Mouse (Mus musculus): ENCODE results near the gene Wnk4. TPM values are rescaled to one million over a fixed set of nuclear protein-coding genes. Genes with fewer than 3 reads are reported as not detected.
"Not testable (repeated sequence)": the region's sequence is repeated elsewhere in the genome, so short reads cannot be mapped to it uniquely, and the experiment has no call there.

The Wnk4 gene
- polyA plus RNA-seq, 1 experiment from 2014 or later, result 5.4 TPM

GRCm38 (mm10) chr11:101315665-101316500, 55.5 kb downstream of the Wnk4 start, which contains the start of gene Psme3:
TSS of gene Psme3 (plus strand) at chr11:101316213.
- WGBS, result under 1% methylated on average over 62 of the region's 62 CpGs
- peak; percentile 96 for DNase-seq (ENCODE audit: low spot score)
- Histone ChIP-seq H3K27me3 (ENCODE audit: low read depth, poor library complexity, severe bottlenecking) (no peaks in the 10 kb centered on the region), H3K27ac (replicated peaks) (peak within 1 kb of the TSS; percentile 90), H3K36me3 (peaks cover 34% of the 10 kb centered on the region), H3K9me3 (replicated peaks) (no peaks in the 10 kb centered on the region), H3K4me3 (peak within 1 kb of the TSS; percentile 99), H3K4me1 (peaks cover 21% of the 10 kb centered on the region)

GRCm38 (mm10) chr11:101316501-101316917, 56.1 kb downstream of the Wnk4 start:
- no peaks in the 10 kb centered on the region for H3K27me3 ChIP-seq (ENCODE audit: low read depth, poor library complexity, severe bottlenecking)
- WGBS, result under 1% methylated on average over 17 of the region's 17 CpGs
- peak overlapping the region; percentile 99 for H3K4me3 ChIP-seq
- DNase-seq (ENCODE audit: low spot score), result no peak
- H3K4me1 ChIP-seq, result peaks cover 21% of the 10 kb centered on the region
- H3K36me3 ChIP-seq, result peaks cover 40% of the 10 kb centered on the region
- H3K27ac ChIP-seq (replicated peaks), result peak overlapping the region; percentile 90
- H3K9me3 ChIP-seq (replicated peaks), result no peaks in the 10 kb centered on the region

- peak; percentile 68 for DNase-seq (ENCODE audit: low spot score)
- Histone ChIP-seq H3K27me3 (ENCODE audit: low read depth, poor library complexity, severe bottlenecking) (no peaks in the 10 kb centered on the region), H3K4me3 (no peak overlapping the region), H3K27ac (replicated peaks) (no peak overlapping the region), H3K36me3 (peaks cover 81% of the 10 kb centered on the region), H3K9me3 (replicated peaks) (no peaks in the 10 kb centered on the region), H3K4me1 (no peaks in the 10 kb centered on the region)
- WGBS, result 18% methylated on average over 4 of the region's 4 CpGs
Measured at GRCm38 (mm10) chr11:101323609-101324008, 63.2 kb downstream of the Wnk4 start.

GRCm38 (mm10) chr11:101324763-101325162, 64.4 kb downstream of the Wnk4 start, which contains the start of gene Aoc2:
TSS of gene Aoc2 (plus strand) at chr11:101325063.
- no peaks in the 10 kb centered on the region for H3K27me3 ChIP-seq (ENCODE audit: low read depth, poor library complexity, severe bottlenecking)
- no peak within 1 kb of the TSS for H3K4me3 ChIP-seq
- peaks cover 70% of the 10 kb centered on the region for H3K36me3 ChIP-seq
- WGBS, result 94% methylated on average over 5 of the region's 5 CpGs
- no peaks in the 10 kb centered on the region for H3K4me1 ChIP-seq
- no peak within 1 kb of the TSS for H3K27ac ChIP-seq (replicated peaks)
- no peak for DNase-seq (ENCODE audit: low spot score)
- H3K9me3 ChIP-seq (replicated peaks), result no peaks in the 10 kb centered on the region

- not testable (repeated sequence) for H3K4me1 ChIP-seq
- WGBS, result 97% methylated on average over 11 of the region's 11 CpGs
Measured at GRCm38 (mm10) chr11:101325201-101325600, 64.8 kb downstream of the Wnk4 start.

GRCm38 (mm10) chr11:101326147-101326546, 65.8 kb downstream of the Wnk4 start:
- WGBS, result 88% methylated on average over 11 of the region's 11 CpGs
- H3K9me3 ChIP-seq (replicated peaks), result no peaks in the 10 kb centered on the region
- H3K36me3 ChIP-seq, result peaks cover 56% of the 10 kb centered on the region

More at GRCm38 (mm10) chr11:101325201-101325600, 64.8 kb downstream of the Wnk4 start:
- H3K9me3 ChIP-seq (replicated peaks); H3K27ac ChIP-seq (replicated peaks); H3K27me3 ChIP-seq (ENCODE audit: low read depth, poor library complexity, severe bottlenecking); DNase-seq (ENCODE audit: low spot score); H3K4me3 ChIP-seq: not testable (repeated sequence)
- H3K36me3 ChIP-seq, result peaks cover 65% of the 10 kb centered on the region

More at GRCm38 (mm10) chr11:101326147-101326546, 65.8 kb downstream of the Wnk4 start:
- Histone ChIP-seq H3K27me3 (ENCODE audit: low read depth, poor library complexity, severe bottlenecking) (no peaks in the 10 kb centered on the region), H3K4me3 (no peak overlapping the region), H3K4me1 (peaks cover 4% of the 10 kb centered on the region; the same call in 1 of the 2 replicates), H3K27ac (replicated peaks) (no peak overlapping the region)
- no peak for DNase-seq (ENCODE audit: low spot score)

Other genes starting within 250 kb of the Wnk4 start
- 10.0 and 11.6 TPM in 2 replicates for gene Naglu, start 190.6 kb upstream of the Wnk4 start, polyA plus RNA-seq (2016; fragmentation: Nextera tagmentation; extraction: Ambion mirVana)
- gene Hsd17b1, start 182.2 kb upstream of the Wnk4 start, polyA plus RNA-seq (2016; fragmentation: Nextera tagmentation; extraction: Ambion mirVana), result 0.12 TPM in 1 of 2 replicates, not detected in the other
- gene Coasy, start 178.0 kb upstream of the Wnk4 start, polyA plus RNA-seq (2016; fragmentation: Nextera tagmentation; extraction: Ambion mirVana), result 57.5 TPM in 2 replicates
- gene Mlx, start 173.3 kb upstream of the Wnk4 start, polyA plus RNA-seq (2016; fragmentation: Nextera tagmentation; extraction: Ambion mirVana), result 42.7 and 49.1 TPM in 2 replicates
- 74.3 and 77.3 TPM in 2 replicates for gene Psmc3ip, start 165.1 kb upstream of the Wnk4 start, polyA plus RNA-seq (2016; fragmentation: Nextera tagmentation; extraction: Ambion mirVana)
- gene Retreg3, start 140.7 kb upstream of the Wnk4 start, polyA plus RNA-seq (2016; fragmentation: Nextera tagmentation; extraction: Ambion mirVana), result 16.4 and 20.2 TPM in 2 replicates
- gene Tubg1, start 140.6 kb upstream of the Wnk4 start, polyA plus RNA-seq (2016; fragmentation: Nextera tagmentation; extraction: Ambion mirVana), result 131 and 135 TPM in 2 replicates
- gene Tubg2, start 104.7 kb upstream of the Wnk4 start, polyA plus RNA-seq (2016; fragmentation: Nextera tagmentation; extraction: Ambion mirVana), result 2.1 and 3.9 TPM in 2 replicates
- 0.28 and 0.43 TPM in 2 replicates for gene Cntnap1, start 90.0 kb upstream of the Wnk4 start, polyA plus RNA-seq (2016; fragmentation: Nextera tagmentation; extraction: Ambion mirVana)
- 4.5 and 5.6 TPM in 2 replicates for gene Plekhh3, start 89.2 kb upstream of the Wnk4 start, polyA plus RNA-seq (2016; fragmentation: Nextera tagmentation; extraction: Ambion mirVana)
- gene Ccr10, start 85.1 kb upstream of the Wnk4 start, polyA plus RNA-seq (2016; fragmentation: Nextera tagmentation; extraction: Ambion mirVana), result 0.17 and 0.20 TPM in 2 replicates
- 11.1 and 11.2 TPM in 2 replicates for gene Ezh1, start 34.1 kb upstream of the Wnk4 start, polyA plus RNA-seq (2016; fragmentation: Nextera tagmentation; extraction: Ambion mirVana)
- 64.7 and 71.5 TPM in 2 replicates for gene Ramp2, start 14.5 kb upstream of the Wnk4 start, polyA plus RNA-seq (2016; fragmentation: Nextera tagmentation; extraction: Ambion mirVana)
- gene Vps25, start 6.9 kb upstream of the Wnk4 start, polyA plus RNA-seq (2016; fragmentation: Nextera tagmentation; extraction: Ambion mirVana), result 137 and 143 TPM in 2 replicates
- 1.6 and 1.8 TPM in 2 replicates for gene Cntd1, start 18.4 kb downstream of the Wnk4 start, polyA plus RNA-seq (2016; fragmentation: Nextera tagmentation; extraction: Ambion mirVana)
- gene Coa3, start 18.5 kb downstream of the Wnk4 start, polyA plus RNA-seq (2016; fragmentation: Nextera tagmentation; extraction: Ambion mirVana), result 223 and 228 TPM in 2 replicates
- 152 and 162 TPM in 2 replicates for gene Becn1, start 41.7 kb downstream of the Wnk4 start, polyA plus RNA-seq (2016; fragmentation: Nextera tagmentation; extraction: Ambion mirVana)
- gene Psme3, start 55.6 kb downstream of the Wnk4 start, polyA plus RNA-seq (2016; fragmentation: Nextera tagmentation; extraction: Ambion mirVana), result 181 and 194 TPM in 2 replicates
- gene Aoc2, start 64.5 kb downstream of the Wnk4 start, polyA plus RNA-seq (2016; fragmentation: Nextera tagmentation; extraction: Ambion mirVana), result 1.6 and 2.5 TPM in 2 replicates
- 0.04 TPM in 1 of 2 replicates, not detected in the other for gene Aoc3, start 70.0 kb downstream of the Wnk4 start, polyA plus RNA-seq (2016; fragmentation: Nextera tagmentation; extraction: Ambion mirVana)
- not detected in 2 replicates for gene G6pc, start 107.0 kb downstream of the Wnk4 start, polyA plus RNA-seq (2016; fragmentation: Nextera tagmentation; extraction: Ambion mirVana)
- 105 TPM in 2 replicates for gene Aarsd1, start 157.0 kb downstream of the Wnk4 start, polyA plus RNA-seq (2016; fragmentation: Nextera tagmentation; extraction: Ambion mirVana)
- gene Gm27029, start 164.2 kb downstream of the Wnk4 start, polyA plus RNA-seq (2016; fragmentation: Nextera tagmentation; extraction: Ambion mirVana), result 8.4 and 9.4 TPM in 2 replicates
- gene Rundc1, start 164.5 kb downstream of the Wnk4 start, polyA plus RNA-seq (2016; fragmentation: Nextera tagmentation; extraction: Ambion mirVana), result 22.8 and 24.0 TPM in 2 replicates
- 2.4 and 3.7 TPM in 2 replicates for gene Ptges3l, start 164.8 kb downstream of the Wnk4 start, polyA plus RNA-seq (2016; fragmentation: Nextera tagmentation; extraction: Ambion mirVana)
- 382 and 448 TPM in 2 replicates for gene Rpl27, start 181.7 kb downstream of the Wnk4 start, polyA plus RNA-seq (2016; fragmentation: Nextera tagmentation; extraction: Ambion mirVana)
- 3.2 and 4.0 TPM in 2 replicates for gene Ifi35, start 187.8 kb downstream of the Wnk4 start, polyA plus RNA-seq (2016; fragmentation: Nextera tagmentation; extraction: Ambion mirVana)
- gene Rnd2, start 204.4 kb downstream of the Wnk4 start, polyA plus RNA-seq (2016; fragmentation: Nextera tagmentation; extraction: Ambion mirVana), result 38.8 and 57.7 TPM in 2 replicates
- gene Vat1, start 205.7 kb downstream of the Wnk4 start, polyA plus RNA-seq (2016; fragmentation: Nextera tagmentation; extraction: Ambion mirVana), result 36.1 and 47.7 TPM in 2 replicates

All from midbrain, embryonic 10.5 days (tissue).